Mouse (Mus musculus) lung, postnatal 36 days (tissue): ENCODE results near the gene Sel1l.
A peak's percentile ranks its signal among the peaks of the same experiment; 100 is the strongest.

Source experiments
- DNase-seq: peaks from one replicate; pipeline ENCODE4 v3.0.0; 2022; ENCODE audit warnings: mixed read lengths

The Sel1l gene

DNA sequence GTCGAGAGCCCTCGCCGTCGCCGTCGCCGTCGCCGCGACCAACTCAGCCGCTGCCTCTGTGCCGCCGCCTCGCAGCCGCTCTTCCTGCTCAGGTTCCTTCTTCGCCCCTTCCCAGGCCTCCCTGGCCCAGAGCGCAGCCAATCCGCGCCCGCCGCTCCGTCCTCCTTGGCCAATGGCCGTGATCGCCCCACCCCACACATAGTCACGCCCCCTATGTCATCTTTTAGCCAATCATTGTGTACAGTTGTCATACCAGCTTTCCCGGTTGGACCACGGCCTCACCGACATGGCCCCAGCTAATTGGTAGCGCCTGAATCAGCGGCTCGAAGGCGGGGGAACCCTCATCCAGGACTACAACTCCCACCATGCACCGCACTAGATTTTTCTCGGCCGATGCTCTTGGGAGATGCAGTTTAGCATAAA is at the start of gene Sel1l:
Sel1l (minus strand) TSS at position 113 of the 423 bp plus-strand sequence.
- DNase-seq, result peak; percentile 100

DNA sequence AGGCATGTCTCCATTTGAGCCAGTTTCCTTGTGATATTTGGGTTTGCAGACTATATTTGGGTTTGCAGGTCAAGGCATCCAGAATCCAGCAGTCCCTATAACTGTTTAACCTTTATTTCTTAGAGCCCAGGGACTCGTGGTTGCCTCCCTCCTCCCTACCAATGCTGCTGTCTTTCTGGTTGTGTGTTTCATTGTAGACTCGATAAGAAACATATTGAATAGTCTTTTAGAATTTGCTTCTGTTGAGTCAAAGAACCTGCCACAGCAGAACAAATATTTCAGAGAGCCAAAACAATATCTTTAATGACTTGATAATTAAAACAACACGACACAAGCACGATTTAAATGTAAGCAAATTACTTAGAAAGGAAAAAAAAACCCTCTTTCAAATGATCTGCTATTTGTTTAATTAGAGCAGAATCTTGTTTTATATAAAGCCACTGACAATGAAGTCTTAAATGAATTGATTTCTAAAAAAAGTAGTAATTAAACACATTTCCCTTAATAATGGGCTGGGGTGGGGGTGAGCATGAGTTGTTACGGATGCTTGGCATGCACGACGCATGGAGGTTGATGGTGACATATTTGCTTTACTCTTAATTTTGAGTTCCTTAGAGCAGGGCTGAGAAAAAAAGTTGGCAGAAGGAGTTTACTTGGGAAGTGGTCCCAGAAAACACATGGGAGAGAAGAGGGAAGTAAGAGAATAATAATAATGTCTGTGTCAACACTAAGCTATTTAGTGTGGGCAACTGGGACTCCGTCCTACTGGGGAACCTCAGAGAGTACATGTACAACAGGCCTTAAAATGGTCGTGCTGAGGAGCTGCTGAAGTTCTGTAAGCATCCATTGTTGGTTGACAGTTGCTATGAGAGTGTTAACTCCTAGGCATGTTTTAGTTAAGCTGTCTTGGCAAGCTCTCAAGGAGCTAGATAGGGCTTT is 43.9 kb upstream of the Sel1l start:
- DNase-seq, result peak; percentile 3

DNA sequence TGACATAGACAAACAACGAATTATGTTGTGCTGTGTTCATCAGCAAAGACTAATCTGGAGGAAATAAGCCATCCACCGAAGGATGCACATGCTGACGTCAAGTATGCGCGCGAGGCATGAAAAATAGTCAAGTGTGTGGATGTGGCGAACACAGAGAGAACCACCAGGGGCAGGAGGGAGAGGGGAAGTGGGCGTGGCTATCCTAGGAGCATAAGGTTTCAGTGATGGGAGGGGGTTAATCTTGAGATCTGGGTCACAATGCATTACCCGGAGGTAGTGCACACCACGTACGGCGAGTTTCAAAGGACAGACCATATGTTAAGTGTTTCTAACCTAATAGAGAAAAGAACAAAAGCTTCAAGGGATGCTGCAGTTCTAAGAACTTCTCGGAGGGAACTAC is 31.5 kb upstream of the Sel1l start:
- DNase-seq, result no peak

DNA sequence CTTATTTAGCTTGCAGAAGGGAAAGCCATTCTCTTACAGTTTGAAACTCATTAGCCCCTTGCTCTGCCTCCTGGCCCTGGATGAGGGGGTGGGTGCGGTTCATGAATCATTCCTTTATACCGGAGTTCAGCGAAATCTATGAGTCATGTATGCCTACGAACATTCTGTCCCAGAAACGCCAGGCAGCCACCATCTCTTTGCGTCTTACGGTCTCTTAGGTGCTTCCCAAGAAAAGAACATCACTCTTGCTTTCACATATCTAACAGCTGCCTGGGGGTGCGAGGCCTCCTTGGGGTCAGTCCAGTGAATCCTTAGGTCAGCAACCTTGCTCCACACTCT is 29.9 kb upstream of the Sel1l start:
- DNase-seq, result no peak

DNA sequence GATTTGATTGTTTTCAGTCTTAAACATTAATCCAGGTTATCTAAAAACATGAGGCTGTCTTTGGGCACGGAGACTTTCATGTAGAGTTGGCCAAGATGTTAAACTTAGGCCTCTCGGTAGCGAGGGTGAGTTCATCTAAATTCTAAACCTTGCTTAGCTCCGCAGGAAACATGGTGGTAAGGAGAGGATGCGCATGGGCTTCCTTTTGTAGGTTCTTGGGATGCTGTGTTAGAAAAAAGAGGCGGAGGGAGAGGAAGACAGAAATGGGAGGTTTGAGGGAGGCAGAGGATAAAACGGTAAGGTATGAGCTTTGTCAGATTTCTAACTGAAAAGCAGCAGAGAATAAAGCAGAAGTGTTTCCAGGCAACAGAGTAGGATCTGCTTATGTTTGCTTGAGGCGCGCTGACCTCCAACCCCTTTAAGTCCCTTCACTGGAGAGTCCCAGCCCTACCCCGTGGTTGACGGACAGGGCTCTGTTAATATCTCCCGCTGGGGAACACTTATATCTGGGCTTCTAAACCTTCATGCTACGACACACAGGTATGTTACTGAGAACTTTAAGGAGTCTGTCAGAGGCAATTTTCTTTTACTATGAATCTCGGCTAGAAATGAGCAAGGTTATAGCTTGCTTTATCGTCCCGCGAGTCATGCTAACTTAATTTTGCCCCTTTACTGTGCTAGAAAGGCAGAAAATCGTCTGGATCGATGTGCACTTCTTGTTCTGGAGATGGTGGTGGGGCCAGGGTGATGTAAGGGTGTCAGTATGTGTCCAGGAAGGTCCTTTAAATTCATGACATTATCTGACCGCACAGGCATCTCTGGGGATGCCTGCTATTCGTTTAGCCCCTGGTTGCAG is 29.3 kb upstream of the Sel1l start:
- DNase-seq, result no peak

DNA sequence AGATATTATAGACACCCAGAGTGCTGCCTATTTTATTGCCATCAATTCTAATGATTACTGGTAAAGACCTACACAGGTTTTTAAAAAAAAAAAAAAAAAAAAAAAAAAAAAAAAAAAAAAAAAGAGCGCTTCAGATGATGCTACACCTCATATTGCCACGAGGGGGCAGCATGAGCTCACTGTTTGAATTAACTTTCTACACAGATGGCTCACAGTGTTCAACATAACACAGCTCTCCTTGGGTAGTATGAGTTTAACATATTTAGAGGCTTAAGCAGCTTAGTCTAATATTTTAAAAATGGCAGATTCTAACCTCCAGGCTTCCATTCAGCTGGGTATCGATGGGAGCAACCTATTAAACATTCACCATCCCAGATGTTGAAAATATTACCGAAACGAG is 28.7 kb upstream of the Sel1l start:
- DNase-seq, result peak; percentile 62

GRCm38 (mm10) chr12:91870671-91871070 is 21.7 kb upstream of the Sel1l start:
- DNase-seq, result no peak

DNA sequence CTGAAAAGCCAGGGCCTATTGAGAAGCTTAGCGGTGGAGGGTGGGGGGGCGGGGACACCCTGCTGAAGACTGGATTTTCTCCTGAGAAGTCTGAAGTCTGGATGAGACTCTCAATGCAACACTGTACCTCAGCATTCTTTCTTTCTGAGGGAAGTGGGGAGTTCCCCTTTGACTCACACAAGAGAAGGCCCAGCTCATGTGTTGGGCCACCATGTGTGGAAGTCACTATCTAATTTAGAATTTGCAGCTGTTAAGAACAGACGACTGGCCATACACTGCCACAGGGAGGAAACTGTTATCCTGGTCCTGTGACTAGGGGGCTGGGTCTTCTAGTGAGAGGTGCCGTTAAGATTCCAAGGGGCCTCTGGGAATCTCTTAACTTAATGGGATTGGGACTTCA is 20.4 kb upstream of the Sel1l start:
- DNase-seq, result no peak

DNA sequence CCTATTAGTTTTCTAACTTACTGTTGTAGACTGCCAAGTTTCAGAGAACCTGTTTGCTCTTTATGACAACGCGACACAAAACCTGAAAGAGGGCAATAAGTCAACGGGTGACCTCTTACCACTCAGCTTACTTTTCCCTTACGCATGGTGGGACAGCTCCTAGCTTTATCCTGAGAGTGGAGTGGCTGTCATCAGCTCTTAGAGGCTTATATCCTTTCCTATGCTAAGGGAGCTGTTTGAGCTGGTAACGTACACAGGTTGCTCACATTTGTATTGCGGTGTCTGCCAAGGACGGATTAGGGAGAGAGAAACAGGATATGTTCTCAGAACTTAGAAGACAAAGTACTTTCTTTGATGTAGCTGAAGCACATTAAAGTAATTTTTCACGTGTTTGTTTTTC is 5.4 kb upstream of the Sel1l start:
- no peak for DNase-seq

DNA sequence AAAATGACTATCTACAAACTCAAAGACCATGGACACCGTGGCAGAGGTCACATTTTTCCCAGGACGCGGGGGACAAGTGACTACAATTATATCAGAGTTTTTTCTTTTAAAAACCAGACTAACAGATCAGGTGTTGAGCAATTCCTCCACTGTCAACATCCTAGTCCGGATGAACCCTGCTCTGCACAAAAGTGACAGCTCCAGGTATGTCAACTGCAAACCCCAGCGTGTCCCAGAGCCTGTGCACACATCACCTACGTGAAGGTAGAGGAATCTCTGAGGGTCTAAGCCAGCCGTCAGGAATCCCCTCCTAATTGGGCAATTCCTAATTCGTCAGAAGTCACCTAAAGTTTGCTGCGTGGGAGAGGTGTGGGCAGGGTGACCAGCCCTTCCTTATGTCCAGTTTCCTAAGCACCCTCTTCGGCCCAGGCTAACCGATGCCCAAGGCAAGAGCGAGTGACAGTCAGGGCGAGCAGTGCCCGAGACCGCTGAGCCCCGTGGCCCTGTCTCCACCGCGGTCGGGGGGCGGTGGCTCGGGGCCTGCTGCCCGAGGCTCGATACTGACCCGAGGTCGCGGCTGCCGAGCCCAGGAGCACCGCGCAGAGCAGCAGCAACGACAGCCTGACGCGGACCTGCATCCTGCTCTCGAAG is 438 bp downstream of the Sel1l start:
- DNase-seq, result peak; percentile 8

DNA sequence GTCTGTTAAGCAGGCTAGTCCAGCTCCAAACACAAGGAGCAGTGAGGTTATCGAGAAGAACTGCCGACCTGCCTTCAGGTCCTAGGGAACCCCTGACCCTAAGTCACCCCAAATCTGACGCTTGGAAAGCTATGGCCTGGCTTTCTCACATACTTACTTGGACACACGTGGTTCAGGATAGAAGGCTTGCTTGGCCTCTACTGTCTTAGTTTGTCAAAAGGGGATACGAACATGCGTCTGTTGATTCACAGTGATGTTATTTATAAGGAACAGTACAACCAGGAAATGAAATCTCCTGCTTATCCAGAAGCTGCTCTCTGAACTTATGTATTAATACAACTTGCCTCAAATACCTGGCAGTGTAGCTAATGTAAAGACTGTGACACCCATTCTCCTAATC is 2.9 kb downstream of the Sel1l start:
- DNase-seq, result no peak

GRCm38 (mm10) chr12:91845393-91845792 is 3.6 kb downstream of the Sel1l start:
- DNase-seq, result peak; percentile 39

DNA sequence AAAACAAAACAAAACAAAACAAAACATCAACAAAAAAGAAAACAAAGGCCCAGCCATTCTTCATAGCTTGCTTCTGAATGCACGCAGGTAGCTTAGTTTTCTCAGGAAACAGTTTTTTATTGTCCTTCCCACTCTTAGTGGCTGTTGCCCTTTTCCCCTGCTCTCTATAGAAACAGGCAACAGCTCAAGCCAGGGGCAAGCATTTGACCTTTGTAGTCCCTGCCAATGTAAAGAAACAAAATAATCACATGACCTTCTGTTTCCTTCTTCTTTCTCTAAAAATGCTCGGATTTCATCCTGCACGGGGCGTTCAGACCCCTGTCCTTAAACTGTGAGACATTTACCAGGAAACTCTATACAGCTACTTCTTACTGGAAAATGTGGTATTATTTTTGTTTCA is 4.4 kb downstream of the Sel1l start:
- DNase-seq, result peak; percentile 11

DNA sequence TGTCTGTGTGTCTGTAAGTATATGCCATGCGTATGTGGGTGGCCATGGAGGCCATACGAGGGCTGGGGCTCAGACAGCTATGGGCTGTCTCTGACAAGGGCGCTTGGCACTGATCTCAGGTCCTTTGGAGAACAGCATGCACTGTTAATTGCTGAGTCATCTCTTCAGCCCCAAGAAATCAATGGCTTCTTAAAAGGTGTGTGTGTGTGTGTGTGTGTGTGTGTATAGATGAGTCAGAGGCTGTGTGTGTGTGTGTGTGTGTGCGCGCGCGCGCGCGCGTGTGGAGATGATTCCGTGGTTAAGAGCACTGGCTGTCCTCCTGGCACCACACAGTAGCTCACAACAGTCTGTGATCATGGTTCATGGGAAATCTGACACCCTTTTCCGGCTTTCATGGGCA is 5.1 kb downstream of the Sel1l start:
- DNase-seq, result no peak

DNA sequence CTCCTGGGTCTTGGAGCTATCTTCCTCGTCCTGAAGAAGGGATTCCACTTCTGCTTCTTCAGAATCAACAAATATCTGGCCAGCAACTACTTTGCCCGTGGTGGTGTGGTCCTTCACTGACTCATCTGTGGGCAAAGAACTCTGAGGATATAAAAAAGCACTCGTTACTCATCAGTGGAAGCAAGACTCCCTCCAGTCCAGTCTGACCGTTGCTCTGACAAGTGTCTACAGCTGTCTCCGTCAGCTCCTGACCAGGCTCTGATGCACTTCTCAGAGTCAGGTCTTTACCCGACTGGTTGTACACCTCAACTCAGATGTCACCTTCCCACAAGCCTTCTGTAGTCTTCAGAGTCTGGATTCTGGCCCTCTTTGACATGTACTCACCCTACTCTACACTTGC is 7.2 kb downstream of the Sel1l start:
- no peak for DNase-seq

- DNase-seq, result no peak
Observed at GRCm38 (mm10) chr12:91838261-91838660, 10.7 kb downstream of the Sel1l start.

DNA sequence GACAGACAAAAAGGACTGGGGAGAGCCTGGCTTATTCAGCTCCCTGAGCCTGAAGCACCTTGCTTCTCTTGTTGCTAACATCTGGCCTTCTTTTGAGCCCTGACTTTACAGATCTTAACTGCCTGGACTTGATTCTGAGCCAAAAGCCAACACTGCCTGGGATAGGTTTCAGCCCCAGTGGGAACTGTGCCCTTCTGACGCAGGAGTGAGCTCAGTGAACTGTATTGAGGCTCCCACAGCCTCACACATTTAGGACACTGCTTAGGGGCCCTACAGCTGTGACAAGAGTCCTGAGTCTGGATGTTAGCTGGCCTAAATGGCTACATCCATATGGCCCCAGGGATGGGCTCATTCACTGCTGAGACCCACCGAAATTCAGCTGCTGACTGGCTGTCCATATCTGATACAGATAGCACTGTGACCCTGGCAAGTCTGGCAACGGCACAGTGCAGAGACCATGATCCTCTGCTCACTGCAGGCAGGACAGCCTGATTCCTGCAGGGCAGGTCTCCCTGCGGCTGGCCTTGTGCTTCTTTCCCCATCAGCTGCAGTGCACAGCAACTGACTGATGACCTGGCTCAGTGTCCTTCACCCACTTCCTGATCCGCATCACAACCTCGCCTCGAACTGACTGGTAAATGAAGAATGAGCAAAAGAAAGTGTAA is 11.4 kb downstream of the Sel1l start:
- no peak for DNase-seq

DNA sequence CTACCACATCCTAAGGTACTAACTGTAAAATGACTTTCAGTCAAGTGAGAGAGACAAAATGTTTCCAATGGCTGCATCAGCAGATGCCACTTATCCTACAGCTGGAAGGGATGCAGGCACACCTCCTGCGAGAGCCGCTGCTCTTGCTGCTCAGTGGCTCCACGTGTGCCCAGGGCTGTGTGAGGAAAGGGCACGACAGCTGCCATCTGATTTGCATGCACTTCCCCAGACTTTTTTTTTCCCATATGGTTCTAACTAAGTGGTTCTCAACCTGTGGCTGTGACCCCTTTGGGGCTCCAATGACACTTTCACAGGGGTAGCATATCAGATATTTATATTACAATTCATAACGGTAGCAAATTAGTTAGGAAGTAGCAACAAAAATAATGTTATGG is 15.0 kb downstream of the Sel1l start:
- no peak for DNase-seq

- no peak for DNase-seq
Observed at GRCm38 (mm10) chr12:91833237-91833938, 15.6 kb downstream of the Sel1l start.

GRCm38 (mm10) chr12:91831410-91831809 is 17.5 kb downstream of the Sel1l start:
- DNase-seq, result no peak

GRCm38 (mm10) chr12:91820461-91820860 is 28.5 kb downstream of the Sel1l start:
- no peak for DNase-seq

DNA sequence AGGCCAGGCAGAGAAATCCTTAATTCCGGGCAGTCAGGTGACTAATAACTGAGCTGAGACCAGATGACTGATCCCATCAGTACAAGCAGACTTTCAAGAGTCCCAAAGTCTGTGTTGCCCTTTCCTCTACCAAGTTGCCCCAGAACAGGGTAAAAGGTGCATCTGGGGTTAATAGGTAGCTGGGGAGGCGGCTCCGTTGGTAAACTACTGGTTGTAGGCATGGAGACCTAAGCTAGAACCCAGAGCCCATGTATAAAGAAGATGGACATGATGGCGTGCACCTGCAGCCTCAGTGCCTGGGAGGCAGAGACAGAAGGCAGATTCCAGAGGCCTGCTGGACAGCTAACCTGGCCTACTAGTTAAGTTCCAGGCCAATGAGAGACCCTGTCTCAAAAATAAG is 30.2 kb downstream of the Sel1l start:
- DNase-seq, result no peak
